Mouse (Mus musculus) liver, embryonic 14.5 days (tissue): ENCODE data around the gene Pcdh15. TPM values are rescaled to one million over a fixed set of nuclear protein-coding genes. Genes with fewer than 3 reads are reported as not detected.

ENCODE experiments used
- ATAC-seq: fragments of 200-750 bp; cut with Nextera tagmentation; 2 replicates; pipeline ENCODE4 v1.8.0; 2017; ENCODE audit warnings: moderate number of reproducible peaks, mild to moderate bottlenecking, moderate library complexity; ENCODE audit not compliant: insufficient read depth
- DNase-seq, 3 experiments: peaks; one replicate each; pipeline ENCODE4 v3.0.0-alpha.2; 2012 to 2013; ENCODE audit warnings: low read depth in 3 of 3, low spot score in 3 of 3
- H3K27ac ChIP-seq: fragments of 300-500 bp; sonication (generic); 2 replicates; pipeline ENCODE4 v1.5.1; 2014; ENCODE audit warnings: moderate library complexity, mild to moderate bottlenecking, control low read depth, inconsistent platforms
- H3K27me3 ChIP-seq: fragments of 300-500 bp; sonication (generic); 2 replicates; pipeline ENCODE4 v1.6.1; 2014; ENCODE audit warnings: mild to moderate bottlenecking, low read length, moderate library complexity; ENCODE audit not compliant: control insufficient read depth, insufficient read depth
- H3K36me3 ChIP-seq: fragments of 300-500 bp; sonication (generic); replicated peaks from 2 replicates; pipeline ENCODE4 v1.6.1; 2014; ENCODE audit warnings: low read depth; ENCODE audit not compliant: control insufficient read depth, insufficient read depth
- H3K4me1 ChIP-seq, 2 experiments: fragments of 200-500 bp in 1 of 2; fragments of 300-500 bp in 1 of 2; sonication (generic) in 1 of 2; replicated peaks; 2 replicates each; pipeline ENCODE4 v1.6.1; 2012 to 2014; ENCODE audit warnings: antibody characterized with exemption in 1 of 2, inconsistent platforms in 1 of 2, low read length in 1 of 2; ENCODE audit not compliant: control insufficient read depth in 2 of 2, insufficient read depth in 2 of 2
- H3K4me2 ChIP-seq: fragments of 300-500 bp; sonication (generic); 2 replicates; pipeline ENCODE4 v1.6.1; 2014; ENCODE audit warnings: low read depth, mild to moderate bottlenecking, control low read depth, moderate library complexity
- H3K4me3 ChIP-seq, 2 experiments: fragments of 200-500 bp in 1 of 2; fragments of 300-500 bp in 1 of 2; sonication (generic) in 1 of 2; 2 replicates each; pipeline ENCODE4 v1.5.1; 2012 to 2014; ENCODE audit warnings: low read depth in 2 of 2, low read length in 2 of 2, mild to moderate bottlenecking in 2 of 2, control low read depth in 1 of 2, inconsistent platforms in 1 of 2, moderate library complexity in 1 of 2; ENCODE audit not compliant: insufficient read depth in 1 of 2
- H3K9ac ChIP-seq: fragments of 300-500 bp; sonication (generic); replicated peaks from 2 replicates; pipeline ENCODE4 v1.6.1; 2014; ENCODE audit warnings: mild to moderate bottlenecking, control low read depth, moderate library complexity
- H3K9me3 ChIP-seq: fragments of 300-500 bp; sonication (generic); 2 replicates; pipeline ENCODE4 v1.6.1; 2016; ENCODE audit warnings: low read length, mixed read lengths; ENCODE audit not compliant: control insufficient read depth
- CTCF ChIP-seq: IDR thresholded peaks from 2 replicates; pipeline ENCODE4 v1.5.1; 2016; ENCODE audit warnings: antibody characterized with exemption, low read depth, control low read depth
- EP300 ChIP-seq: IDR thresholded peaks from 2 replicates; pipeline ENCODE4 v1.6.1; 2016; ENCODE audit warnings: antibody characterized with exemption, low read depth
- WGBS: fragments of 180-500 bp; shearing (Covaris S2); extraction: QIAGEN DNeasy Blood & Tissue Kit; methylation state at CpG from one replicate; pipeline ENCODE4 v1.1.7; 2014; ENCODE audit not compliant: insufficient replicate concordance; 5-methylcytosine and 5-hydroxymethylcytosine counted together
- polyA plus RNA-seq, 2 experiments: library from polyadenylated mRNA; depleted of rRNA in 1 of 2; stranded (reverse) in 1 of 2; unstranded in 1 of 2; fragments of >200 nt; fragmentation: Nextera tagmentation in 1 of 2; extraction: Ambion mirVana in 1 of 2; gene quantifications; 2 replicates each; pipeline versions ENCODE4 v1.2.1 to v1.2.3; 2012 to 2014

The Pcdh15 gene
- polyA plus RNA-seq, 2 experiments: 0.02 TPM; not detected in 1

GRCm38 (mm10) chr10:73700519-73701286 is 601.6 kb downstream of the Pcdh15 start:
- Histone ChIP-seq H3K4me2 (no peak overlapping the region), H3K4me1 (no peaks in the 10 kb centered on the region), H3K9ac (no peak overlapping the region), H3K27me3 (no peaks in the 10 kb centered on the region), H3K27ac (no peak overlapping the region), H3K36me3 (no peaks in the 10 kb centered on the region), H3K9me3 (no peaks in the 10 kb centered on the region), H3K4me3 (no peak overlapping the region)
- 49% methylated on average over 5 of the region's 5 CpGs for WGBS
- TF ChIP-seq CTCF (no peak), EP300 (no peak)
- DNase-seq: no peak
- ATAC-seq: no peak

DNA sequence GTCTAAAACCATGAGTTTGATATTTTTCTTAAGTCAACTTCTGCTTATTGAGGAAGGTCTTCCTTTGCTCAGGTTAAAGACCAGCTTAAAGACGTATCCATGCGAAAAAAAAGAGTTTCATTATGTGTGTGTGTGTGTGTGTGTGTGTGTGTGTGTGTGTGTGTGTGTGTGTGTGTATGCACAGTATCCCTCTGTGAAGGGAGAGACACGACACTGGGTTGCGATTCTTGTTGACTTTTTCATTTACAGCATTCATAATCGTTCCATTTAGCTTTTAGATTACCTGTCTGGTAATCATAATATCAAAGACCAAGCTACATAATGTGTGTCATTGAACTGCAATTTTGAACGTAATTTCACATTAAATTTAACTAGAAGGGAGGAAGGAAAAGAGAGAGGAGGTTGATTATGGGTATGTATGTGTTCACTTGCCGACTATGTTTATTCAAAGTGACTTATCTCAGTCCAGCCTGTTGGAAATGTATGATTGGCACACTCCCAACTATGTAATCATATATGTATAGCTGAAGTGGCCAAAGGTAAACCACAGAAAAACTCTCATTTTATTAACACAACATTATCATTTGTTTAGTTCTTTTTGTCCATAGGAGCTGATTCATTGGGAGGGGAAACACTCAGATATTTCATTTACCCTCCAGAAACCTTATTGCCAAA is 626.6 kb downstream of the Pcdh15 start:
- H3K27me3 ChIP-seq: no peaks in the 10 kb centered on the region
- no peaks in the 10 kb centered on the region for H3K36me3 ChIP-seq
- no peaks in the 10 kb centered on the region for H3K9me3 ChIP-seq
- no peaks in the 10 kb centered on the region for H3K4me1 ChIP-seq
- H3K9ac ChIP-seq: no peak overlapping the region
- no peak overlapping the region for H3K4me2 ChIP-seq
- no peak for DNase-seq
- H3K27ac ChIP-seq: no peak overlapping the region
- 64% methylated on average over 7 of the region's 7 CpGs for WGBS
- no peak for ATAC-seq
- no peak overlapping the region for H3K4me3 ChIP-seq
- TF ChIP-seq CTCF: no peak
- TF ChIP-seq EP300: no peak

- Histone ChIP-seq H3K27ac (no peak overlapping the region), H3K27me3 (no peaks in the 10 kb centered on the region), H3K9me3 (no peaks in the 10 kb centered on the region), H3K9ac (no peak overlapping the region), H3K36me3 (no peaks in the 10 kb centered on the region), H3K4me2 (no peak overlapping the region), H3K4me3 (no peak overlapping the region), H3K4me1 (no peaks in the 10 kb centered on the region)
- DNase-seq (no peak), ATAC-seq (no peak)
- 64% methylated on average over 7 of the region's 7 CpGs for WGBS
- TF ChIP-seq CTCF (no peak), EP300 (no peak)
These were observed 634.1 kb downstream of the Pcdh15 start for GRCm38 (mm10) chr10:73733246-73733645.

GRCm38 (mm10) chr10:73749021-73749420 is 649.9 kb downstream of the Pcdh15 start:
- H3K4me2 ChIP-seq: no peak overlapping the region
- no peak for DNase-seq

DNA sequence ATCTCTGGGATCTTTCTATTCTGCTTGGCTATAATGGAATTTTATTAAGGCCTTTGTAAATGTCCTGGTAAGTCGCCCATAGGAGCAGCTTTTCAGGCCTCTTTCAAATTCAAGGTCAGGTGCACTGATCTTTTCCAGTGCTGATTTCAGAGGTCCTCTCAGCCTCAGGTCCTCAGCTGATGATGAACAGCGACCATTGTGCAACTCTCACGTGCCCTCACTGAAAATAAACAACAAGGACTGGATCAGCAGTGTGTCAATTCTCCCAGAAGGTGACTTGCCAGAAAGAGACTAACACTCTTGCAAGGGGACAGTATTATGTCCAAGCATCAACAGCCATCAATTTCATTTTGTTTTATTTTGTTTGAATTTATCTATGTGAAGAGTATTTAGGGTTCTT is 654.7 kb downstream of the Pcdh15 start:
- H3K4me3 ChIP-seq: no peak overlapping the region
- DNase-seq: no peak
- H3K27ac ChIP-seq: no peak overlapping the region
- H3K9ac ChIP-seq: no peak overlapping the region
- H3K9me3 ChIP-seq: no peaks in the 10 kb centered on the region
- no peaks in the 10 kb centered on the region for H3K4me1 ChIP-seq
- H3K4me2 ChIP-seq: no peak overlapping the region
- ATAC-seq: no peak
- 32% methylated on average over 3 of the region's 3 CpGs for WGBS
- TF ChIP-seq CTCF: no peak
- TF ChIP-seq EP300: no peak
- no peaks in the 10 kb centered on the region for H3K27me3 ChIP-seq
- no peaks in the 10 kb centered on the region for H3K36me3 ChIP-seq

More at GRCm38 (mm10) chr10:73749021-73749420, 649.9 kb downstream of the Pcdh15 start:
- Histone ChIP-seq H3K9ac (no peak overlapping the region), H3K9me3 (no peaks in the 10 kb centered on the region), H3K4me1 (no peaks in the 10 kb centered on the region), H3K4me3 (no peak overlapping the region), H3K36me3 (no peaks in the 10 kb centered on the region), H3K27me3 (no peaks in the 10 kb centered on the region), H3K27ac (no peak overlapping the region)
- no peak for ATAC-seq
- TF ChIP-seq CTCF (no peak), EP300 (no peak)
- 45% methylated on average over 2 of the region's 2 CpGs for WGBS
